Mouse (Mus musculus): ENCODE results near the gene Cat.

Cat gene

DNA sequence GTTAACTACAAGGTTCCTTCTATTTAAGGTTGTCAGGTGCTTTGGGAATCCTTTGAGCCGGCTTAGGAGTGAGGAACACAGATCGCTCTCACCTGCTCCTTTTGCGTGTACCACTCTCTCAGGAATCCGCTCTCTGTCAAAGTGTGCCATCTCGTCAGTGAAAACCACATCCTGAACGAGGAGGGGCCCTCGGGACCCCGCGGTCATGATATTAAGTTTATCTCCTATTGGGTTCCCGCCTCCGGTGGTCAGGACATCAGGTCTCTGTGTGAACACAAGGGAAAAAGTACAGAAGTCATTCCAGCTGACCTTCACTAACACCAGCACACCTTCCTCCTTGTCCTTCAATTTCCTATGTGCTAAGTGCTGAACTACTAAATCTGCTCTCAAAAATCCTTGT lies 8.3 kb downstream of the Cat start:
- DNase-seq = no peak

DNA sequence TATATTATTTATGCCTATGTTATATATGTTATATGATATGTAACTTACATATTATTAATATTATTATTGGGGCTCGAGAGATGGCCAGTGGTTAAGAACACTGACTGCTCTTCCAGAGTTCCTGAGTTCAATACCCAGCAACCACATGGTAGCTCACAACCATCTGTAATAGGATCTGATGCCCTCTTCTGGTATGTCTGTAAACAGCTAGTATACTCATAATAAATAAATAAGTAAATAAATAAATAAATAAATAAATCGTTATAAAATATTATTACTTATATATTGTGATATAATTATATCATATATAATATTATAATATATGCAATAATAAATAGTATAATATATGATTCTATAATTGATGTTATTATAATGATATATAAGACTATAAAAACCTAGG lies 8.8 kb downstream of the Cat start:
- no peak for DNase-seq

DNA sequence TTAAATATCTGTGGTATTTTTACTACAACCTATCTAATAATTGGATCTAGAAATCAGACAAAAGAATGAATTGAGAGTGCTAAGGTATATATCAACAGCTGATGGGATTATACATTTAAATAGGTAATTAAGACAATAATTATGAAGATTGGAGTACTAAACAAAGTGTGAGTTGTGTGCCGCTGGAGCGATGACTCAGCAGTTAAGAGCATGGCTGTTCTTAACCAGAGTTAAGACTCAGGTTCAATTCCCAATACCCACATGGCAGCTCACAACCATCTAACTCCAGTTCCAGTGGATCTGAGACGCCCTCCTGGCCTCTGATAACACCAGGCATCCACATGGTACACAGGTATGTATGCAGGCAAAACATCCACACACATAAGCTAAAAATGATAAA lies 11.6 kb downstream of the Cat start:
- no peak for DNase-seq

DNA sequence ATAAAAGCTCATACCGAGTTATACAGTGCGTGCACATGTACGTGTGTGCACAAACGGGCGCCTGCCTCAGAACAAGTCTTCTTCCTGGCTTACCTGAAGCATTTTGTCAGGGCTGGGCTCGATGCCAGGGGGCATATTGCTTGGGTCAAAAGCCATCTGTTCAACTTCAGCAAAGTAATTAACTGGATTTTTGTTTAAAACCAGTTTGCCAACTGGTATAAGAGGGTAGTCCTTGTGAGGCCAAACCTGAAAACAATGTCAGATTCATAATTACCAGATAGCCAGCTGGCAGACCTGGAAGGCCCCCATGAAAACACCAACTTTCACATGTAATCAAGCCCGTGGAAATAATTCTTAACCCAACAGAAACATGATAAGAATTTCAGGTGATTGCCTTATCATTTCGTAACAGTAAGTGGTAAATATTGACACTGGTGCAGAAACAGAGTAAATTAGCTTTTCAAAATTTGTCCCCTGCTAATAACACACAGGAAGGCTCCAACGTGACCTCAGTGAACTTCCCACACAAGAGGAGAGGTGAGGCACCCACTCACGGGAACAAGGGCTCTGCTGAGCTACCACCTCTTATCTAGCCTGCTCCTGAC lies 17.9 kb downstream of the Cat start:
- no peak for DNase-seq

DNA sequence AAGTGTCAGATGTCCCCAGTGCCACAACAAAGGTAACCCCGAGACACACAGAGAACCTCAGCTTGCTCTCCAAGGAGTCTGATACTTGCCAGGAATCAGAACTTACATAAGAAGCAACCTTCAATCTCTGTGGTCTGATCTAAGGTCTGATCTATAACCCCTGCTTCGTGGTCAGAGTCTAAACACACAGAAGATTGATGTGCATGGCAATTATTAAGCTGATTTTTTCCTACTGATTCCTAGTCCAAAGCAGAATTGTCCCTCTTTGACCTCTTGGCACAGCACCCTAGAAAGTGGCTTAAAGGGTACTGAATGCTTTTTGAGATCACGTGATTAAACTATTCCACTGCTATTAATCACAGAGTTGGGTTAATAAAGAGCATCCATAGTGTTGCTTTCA lies 18.7 kb downstream of the Cat start:
- DNase-seq = no peak

DNA sequence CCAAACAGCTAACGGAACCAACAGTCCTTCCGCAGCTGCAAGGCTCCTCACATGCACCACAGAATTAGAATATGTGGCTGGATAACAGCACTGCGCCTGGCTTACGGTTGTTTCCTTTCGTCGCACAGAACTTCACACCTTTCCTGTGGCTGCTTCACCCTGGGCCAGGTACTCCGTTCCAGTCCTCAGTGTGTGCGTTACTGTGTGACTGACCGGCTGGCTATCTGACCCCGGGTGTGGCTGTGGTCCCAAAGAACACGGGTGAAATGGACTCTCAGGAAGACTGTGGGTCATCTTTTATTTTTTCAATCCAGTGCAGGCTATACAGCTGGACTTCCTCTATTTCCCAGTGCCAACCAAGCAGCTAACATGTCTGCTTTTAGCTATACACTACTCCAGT lies 19.5 kb downstream of the Cat start:
- no peak for DNase-seq

DNA sequence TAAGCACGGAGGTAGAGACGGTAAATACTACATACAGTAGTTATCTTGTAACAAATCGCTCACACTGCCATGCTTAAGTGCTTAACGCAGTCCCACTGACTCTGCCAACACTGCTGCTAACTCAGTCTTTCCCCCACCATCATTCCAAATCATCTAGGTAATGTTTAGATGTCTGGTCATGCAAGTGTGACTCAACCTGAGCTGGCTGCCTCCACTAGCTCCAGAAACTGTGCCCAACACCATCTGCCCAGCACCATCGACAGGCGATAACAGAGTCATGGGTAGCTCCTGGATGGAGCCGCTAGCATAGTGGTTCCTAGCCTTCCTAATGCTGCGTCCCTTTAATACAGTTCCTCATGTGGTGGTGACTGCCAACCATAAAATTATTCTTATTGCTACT lies 20.4 kb downstream of the Cat start:
- no peak for DNase-seq

DNA sequence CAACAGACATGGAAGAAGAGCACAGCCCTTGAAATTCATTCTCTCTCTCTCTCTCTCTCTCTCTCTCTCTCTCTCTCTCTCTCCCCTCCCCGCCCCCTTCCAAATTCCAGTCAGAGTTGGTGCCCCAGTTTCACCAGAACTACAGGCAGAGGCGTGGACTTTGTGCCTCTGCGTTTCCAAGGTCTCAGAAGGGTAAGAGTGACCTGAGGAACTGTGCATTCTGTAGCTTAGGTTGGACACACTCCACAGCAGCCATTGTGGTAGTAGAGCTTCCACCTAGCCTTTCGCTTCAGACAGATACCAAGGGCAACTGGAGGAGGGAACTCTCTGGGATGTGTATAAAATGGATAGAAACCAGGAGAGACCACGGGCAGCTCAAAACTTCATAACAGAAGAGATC lies 22.2 kb downstream of the Cat start:
- no peak for DNase-seq

DNA sequence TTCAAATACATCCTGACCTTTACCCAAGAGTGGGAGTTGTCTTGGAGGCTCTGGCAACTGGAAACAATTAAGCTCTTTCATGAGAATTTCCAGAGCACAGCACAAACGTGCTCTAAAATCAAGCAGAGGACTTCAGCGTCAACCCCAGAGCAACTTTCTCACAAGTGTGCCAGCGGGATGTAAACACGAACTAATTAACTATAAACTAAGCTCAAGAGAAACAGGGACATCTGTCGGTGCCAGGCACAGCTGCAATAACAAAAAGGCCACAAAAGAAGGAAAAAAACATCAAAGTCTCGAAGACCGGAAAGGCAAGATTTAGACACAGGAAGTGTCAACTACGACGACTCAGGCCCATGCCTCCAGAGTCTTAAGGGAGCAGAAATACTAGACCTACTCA lies 23.2 kb downstream of the Cat start:
- no peak for DNase-seq

DNA sequence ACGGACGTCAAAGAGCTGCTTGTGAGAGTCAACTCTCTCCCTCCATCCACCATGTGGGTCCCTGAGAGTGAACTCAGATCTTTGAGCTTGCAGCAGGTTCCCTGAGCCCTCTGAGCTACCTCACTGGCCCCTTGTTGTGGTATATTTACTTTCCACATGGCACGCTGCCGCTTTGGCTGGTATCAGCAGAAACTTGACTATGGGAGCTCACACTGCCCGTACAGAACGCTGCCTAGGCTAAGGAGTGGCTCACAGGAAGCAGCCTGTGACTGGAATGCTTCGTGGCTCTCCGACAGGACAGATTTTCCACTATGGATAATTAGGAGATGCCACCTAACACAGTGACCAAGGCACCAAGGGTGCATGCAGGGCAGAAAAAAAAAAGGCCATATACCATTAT lies 23.8 kb downstream of the Cat start:
- no peak for DNase-seq

DNA sequence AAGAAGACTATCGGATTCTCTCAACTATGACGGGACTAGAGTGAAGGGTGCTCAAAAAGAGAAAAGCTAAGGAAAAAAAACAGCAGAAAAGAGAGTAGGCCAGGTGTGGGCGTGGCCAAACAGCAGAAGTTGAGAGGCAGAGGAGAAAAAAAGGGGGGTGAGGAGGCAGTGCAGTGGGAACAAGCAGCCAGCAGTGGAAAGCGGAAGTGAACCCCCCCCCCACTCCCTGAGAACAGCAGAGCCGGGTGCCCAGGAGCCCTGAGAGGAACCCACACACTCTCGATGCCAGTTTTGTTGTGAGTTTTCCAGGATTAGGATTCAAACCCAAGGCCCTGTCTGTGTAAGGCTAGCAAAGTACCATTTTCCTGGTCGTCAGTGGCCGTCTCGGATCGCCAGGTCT lies 25.9 kb downstream of the Cat start:
- DNase-seq = no peak

DNA sequence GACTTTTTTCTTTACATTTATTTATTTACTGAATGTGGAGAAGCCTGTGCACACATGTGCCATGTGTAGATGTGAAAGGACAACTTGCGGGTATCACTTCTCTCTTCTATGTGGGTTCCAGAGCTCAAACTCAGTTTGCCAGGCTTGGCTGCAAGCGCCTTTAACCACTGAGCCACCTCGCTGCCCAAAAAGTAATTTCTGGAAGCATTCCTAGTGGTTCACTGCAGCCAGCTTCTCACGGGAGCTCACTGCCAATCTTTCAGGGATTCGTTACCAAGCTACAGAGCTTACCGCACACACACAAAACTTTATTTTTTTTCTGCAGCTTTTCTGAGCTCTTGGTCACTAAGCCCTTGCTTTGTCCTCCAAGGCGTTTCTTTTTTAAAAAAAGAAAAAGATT lies 27.3 kb downstream of the Cat start:
- DNase-seq = no peak

DNA sequence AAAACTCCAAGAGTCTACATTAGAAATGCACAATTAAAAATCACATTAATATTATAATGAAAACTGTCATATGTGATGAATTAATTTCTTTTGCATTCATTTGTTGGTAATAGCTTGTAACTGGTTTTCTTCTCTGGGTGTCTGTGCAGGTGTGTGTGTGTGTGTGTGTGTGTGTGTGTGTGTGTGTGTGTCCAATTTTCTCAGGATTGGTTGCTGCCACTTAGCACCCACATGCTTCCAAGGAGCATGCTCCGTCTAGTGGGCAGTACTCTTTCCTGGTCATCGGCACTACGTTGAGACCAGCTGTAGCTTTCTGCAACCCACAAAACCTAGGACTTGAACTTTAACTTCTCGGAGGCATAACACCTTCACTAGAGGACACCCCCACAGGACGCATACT lies 27.9 kb downstream of the Cat start:
- no peak for DNase-seq

DNA sequence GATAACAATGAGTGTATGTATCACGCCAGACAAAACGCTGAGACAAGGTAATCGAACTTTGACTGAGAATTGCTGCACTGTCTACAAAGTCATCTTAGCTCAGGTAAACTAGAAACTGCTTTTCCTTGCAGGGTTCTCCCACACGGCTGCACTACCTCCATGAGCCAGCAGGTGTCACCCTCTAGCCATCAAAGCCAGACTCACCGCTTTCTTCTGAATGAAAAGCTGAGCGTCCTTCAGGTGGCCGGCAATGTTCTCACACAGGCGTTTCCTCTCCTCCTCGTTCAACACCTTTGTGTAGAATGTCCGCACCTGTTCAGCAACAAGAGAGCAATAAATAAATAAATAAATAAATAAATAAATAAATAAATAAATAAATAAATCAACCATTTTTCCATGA lies 28.3 kb downstream of the Cat start:
- DNase-seq = peak; percentile 93

DNA sequence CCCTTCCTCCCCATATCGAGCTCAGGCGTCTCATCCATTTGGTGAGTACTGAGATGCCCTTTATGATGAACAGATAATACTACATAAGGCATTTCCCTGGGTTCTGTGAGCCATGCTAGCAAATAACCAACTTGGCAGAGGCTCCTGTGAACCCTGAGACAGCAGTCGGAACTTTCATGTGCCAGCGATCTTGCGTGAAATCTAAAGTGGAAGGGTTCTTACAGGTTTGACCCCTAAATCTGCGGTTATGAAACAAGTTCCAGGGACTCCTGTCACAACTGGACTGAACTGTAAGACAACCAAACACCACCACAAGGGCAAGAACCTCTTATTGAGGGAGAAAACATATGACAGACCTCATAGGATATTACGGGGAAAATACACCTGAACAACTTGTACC lies 29.2 kb downstream of the Cat start:
- DNase-seq = no peak

DNA sequence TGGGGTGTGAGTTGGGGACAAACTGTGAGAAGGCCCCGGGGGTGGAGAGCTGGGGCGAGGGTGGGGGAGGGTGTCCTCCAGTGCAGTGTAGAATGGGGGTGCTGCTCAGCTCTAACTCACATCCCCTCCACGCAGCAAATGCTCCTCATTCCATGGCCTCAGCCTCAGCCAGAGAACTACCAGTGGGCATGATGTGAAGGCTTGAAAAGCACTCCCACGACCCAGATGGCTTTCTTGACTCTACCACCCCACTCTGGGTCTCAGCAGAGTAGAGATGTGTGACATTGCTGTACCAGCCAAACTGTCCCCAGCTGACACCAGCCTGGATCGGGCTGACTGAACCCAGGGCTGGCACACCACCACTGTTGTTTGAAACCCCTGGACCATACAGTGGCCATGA lies 32.4 kb downstream of the Cat start:
- DNase-seq = no peak

DNA sequence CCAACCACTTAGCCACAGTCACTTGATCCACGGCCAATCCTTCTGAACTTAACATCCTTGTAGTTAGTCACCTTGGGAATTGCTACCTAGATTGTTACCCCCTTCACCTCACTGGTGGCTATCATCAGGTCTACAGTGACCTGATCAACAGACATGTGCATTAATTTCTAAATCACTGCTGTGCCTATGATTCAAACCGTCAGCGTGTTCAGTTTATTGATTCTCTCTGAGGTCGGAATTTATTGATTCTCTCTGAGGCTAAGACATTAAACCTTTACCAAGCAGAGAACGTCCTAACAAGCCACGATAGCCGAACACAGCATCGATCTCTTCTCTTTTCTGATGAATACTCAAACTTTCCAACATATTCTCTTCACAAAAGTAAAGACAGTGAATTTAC lies 34.7 kb downstream of the Cat start:
- DNase-seq = no peak

DNA sequence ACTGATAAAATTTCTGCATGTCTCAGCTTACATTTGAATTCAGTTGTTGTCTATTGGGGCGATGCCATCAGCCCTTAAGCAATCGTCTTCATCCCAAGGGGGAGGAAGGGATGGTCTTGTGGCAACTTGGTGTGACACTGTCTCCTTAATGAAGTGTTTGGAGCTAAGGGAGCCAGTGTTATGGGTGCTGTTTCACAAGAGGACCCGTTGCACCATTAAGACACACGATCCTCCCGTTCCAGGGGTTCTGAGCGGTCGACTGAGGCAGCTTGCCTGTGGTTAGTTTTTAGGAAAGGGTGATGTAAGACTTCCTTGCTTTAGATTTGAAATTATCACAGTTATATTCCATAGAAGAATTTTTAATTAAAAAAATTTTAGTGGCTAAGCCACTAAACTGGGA lies 35.1 kb downstream of the Cat start:
- DNase-seq = no peak

DNA sequence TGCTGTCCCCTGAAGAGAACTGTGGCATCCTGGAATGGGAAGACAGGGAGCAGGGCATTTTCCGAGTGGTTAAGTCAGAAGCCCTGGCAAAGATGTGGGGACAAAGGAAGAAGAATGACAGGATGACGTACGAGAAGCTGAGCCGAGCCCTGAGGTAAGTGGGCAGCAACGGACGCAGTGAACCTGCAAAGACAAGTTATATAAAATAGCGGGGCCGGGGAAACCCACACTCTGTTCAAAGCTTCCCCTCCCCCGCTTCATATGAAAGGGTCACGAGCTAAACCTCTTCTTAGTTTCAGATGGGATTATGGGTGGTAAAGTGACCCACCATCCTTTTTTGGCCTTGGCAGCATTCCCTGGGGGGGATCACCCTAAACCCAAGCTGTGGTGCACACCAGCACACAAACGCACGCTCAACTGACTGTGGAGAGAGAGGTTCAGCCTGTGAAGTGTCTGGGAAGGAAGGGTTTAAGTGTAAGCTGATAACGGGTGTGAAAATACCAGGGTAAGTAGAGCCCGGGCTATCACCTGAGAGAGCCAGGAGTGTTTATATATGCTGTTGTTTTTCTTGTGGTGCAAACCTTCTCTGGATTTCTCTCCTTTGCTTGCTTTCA lies 35.9 kb downstream of the Cat start:
- no peak for DNase-seq

DNA sequence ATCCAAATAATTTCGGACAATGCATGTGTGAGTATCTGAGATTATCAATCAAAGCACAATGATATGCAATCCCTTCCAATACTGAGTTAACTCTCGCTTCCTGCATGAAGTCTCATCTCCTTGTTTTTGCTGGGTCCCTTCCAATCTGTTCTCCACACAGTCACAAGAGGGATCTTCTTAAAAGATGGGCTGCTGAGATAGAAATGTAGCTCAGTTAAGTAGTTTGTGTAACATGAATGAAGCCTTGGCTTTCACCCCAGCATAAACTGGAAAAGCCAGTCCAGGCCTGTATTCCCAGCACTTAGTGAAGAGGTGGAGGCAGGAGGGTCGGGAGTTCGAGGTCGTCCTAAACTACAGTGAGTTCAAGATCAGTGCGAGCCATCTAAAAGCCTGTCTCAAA lies 38.6 kb downstream of the Cat start:
- no peak for DNase-seq

DNA sequence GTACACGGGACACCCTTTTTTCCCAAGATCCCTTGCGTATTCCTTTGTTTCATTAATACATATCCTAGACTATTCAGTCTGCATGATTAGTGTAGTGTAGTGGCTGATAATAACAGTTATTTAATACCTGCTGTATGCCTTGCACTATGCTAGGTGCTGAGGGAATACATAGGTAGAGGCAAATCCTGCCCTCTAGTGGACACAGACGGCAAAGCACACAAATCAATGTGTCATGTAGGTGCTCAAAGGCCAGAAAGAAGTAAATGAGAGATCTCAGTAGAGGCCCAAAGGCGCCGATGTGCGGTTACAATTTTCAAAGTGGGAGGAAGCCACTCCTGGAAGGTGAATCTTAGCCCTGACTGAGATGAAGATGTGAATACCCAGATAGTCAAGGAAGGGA lies 39.2 kb downstream of the Cat start:
- peak; percentile 33 for DNase-seq

DNA sequence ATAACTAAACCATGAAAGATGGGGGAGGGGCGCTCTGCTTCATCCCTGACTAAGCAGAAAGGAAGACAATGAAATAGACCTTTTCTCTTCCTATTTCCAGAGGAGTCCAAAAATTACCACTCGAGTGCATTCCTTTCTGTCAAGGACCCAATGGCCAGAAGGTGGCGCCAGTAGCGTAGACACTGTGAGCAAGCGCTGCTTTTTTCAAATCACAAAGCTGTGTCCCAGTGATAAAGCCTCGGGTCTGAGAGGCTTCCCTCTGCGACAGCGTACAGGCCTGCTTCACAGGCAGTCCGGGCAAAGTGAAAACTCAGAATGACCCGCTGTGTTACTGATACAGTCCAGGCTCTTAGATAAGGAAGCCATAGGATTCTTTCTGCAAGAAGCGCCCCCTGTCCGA lies 45.2 kb downstream of the Cat start:
- DNase-seq = peak; percentile 93

DNA sequence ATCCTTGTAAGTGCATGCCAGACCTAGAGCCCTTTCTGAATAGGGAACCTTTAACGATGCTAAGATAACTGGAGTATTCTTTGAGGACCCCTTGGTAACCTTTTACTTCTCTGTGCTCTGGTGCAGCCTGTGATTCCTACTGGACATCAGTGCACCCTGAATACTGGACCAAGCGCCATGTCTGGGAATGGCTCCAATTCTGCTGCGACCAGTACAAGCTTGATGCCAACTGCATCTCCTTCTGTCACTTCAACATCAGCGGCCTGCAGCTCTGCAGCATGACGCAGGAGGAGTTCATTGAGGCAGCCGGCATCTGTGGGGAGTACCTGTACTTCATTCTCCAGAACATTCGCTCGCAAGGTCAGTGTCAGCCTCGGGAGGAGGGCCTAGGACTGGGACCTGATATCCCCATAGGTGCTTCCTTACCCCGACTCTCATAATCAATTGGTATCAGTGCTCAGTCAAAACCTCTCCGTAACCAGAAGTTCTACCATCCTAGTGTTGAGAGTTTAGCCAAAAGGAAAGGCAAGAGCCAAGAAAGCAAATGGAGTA lies 45.8 kb downstream of the Cat start:
- no peak for DNase-seq

DNA sequence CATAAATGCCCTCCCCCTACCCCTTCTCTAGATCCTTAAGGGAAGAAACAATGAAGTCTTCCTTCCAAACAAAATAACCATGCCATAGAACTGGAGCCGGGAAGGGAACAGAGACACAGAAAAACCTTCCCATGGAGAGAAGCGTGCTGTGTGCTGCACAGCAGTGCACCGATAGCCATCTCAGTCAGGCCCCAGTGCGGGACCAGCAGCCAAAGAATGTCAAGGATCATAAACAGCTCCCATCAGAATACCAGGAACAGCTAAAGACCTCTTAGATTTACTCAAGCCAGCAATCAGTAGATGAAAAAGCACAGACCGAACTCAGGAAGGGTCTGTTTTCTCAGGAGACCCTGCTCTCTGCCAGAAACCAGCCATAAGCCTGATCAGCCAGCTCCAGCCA lies 48.4 kb downstream of the Cat start:
- DNase-seq = no peak

DNA sequence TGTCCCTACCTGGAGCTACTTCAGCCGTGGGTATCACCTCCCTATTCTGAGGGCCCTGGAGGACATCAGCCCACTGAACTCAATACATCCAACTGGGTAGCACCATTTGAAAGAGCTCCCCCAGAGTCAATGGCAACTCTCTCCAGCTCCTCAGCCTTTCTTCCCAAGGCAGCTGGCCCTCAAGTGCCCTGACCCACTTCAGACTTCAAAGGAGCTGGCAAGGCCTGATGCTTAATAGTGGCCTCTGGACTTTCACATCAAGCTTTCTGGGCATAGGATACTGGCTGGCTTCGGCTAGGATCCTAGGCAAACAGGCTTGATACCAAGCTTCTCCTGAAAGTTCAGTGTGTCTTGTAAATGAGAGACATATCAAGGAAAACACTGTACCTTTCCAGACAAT lies 49.9 kb downstream of the Cat start:
- no peak for DNase-seq
